ENCODE assay signal across 17 mouse cellular contexts in genomic region chr6:89257416-89257815, GRCm38 (mm10).
DNase-seq lines count a peak whose midpoint lies in the region; ATAC-seq and TF ChIP-seq lines count a peak whose summit lies in the region.
"Had no signal": no experiment of that assay in that cellular context is flagged by ENCODE, and none has a peak within 500 bp of the region (broad histone marks: within the 10 kb centered on the region; RNA-seq: fewer than 3 reads in every experiment).

No protein-coding gene starts in this region.

- 62% methylated on average over 6 of the region's 6 CpGs for whole genome bisulfite sequencing in lung, adult 2 months

- peak; percentile 20 to 42 for DNase-seq in lung, adult 18-20 months
- DNase-seq in lung, adult 2 months, result no peak
- DNase-seq in 416B (ENCODE audit: low read depth), result peak; percentile 6
- DNase-seq in adrenal gland, adult 18-20 months (ENCODE audit: low spot score in 2 of 2), result no peak
- DNase-seq in left cerebral cortex, adult 9 months (ENCODE audit: low spot score in 2 of 2), result no peak
- DNase-seq in embryo, embryonic 9.5 days (ENCODE audit: extremely low spot score), result no peak
- DNase-seq: cerebellum, postnatal 10 days; heart, postnatal 10 days; kidney, postnatal 36 days; liver, embryonic 13.5 days; right cerebral cortex, postnatal 4 days had no signal

- H3K4me1 ChIP-seq in lung, adult 2 months (ENCODE audit: control insufficient read depth, insufficient read depth, low read length), result peaks cover 9% of the 10 kb centered on the region; the same call in 1 of the 2 replicates
- H3K4me1 ChIP-seq: embryonic facial prominence, embryonic 15.5 days had no signal

- TF ChIP-seq CTCF in lung, adult 2 months (IDR thresholded peaks at IDR 0.05; ENCODE audit: insufficient read depth, low read length), result no peak

- no peak overlapping the region for H3K4me3 ChIP-seq in lung, adult 2 months (replicated peaks; ENCODE audit: extremely low read depth, low read depth, low read length)
- H3K4me3 ChIP-seq: embryonic facial prominence, embryonic 15.5 days; hindbrain, embryonic 13.5 days; liver, embryonic 13.5 days had no signal

- ATAC-seq in CD4-positive, CD25-positive, alpha-beta regulatory T cell, adult 4 months, result peak; percentile 76
- peak; percentile 67 for ATAC-seq in inflammation-experienced regulatory T-cells, adult 6 months
- ATAC-seq: forebrain, embryonic 16.5 days; intestine, embryonic 16.5 days had no signal

- no peak for TF ChIP-seq POLR2A in lung, adult 2 months (IDR thresholded peaks at IDR 0.05; ENCODE audit: borderline replicate concordance, extremely low read depth, low read depth, low read length)

Comparison
In these comparisons a context has a peak if more than half of its experiments do, and no peak if none do; other contexts are left out.
1. DNase-seq: peak in lung, adult 18-20 months (2 of 2) and 416B (single experiment); none in lung, adult 2 months (single experiment), adrenal gland, adult 18-20 months (0 of 2), left cerebral cortex, adult 9 months (0 of 2) and embryo, embryonic 9.5 days (single experiment).